Mouse (Mus musculus) neural tube, embryonic 11.5 days (tissue): ENCODE measurements around the gene Zfyve9. TPM values are rescaled to one million over a fixed set of nuclear protein-coding genes. Genes with fewer than 3 reads are reported as not detected.

Experiments
- ATAC-seq: fragments of 200-750 bp; cut with Nextera tagmentation; 2 replicates; pipeline ENCODE4 v1.8.0; 2017; ENCODE audit warnings: moderate number of reproducible peaks, mild to moderate bottlenecking, moderate TSS enrichment, moderate library complexity; ENCODE audit not compliant: insufficient read depth, low FRiP score, low TSS enrichment
- DNase-seq: peaks from one replicate; pipeline ENCODE4 v3.0.0-alpha.2; 2015; ENCODE audit warnings: low spot score
- H3K27ac ChIP-seq: fragments of 300-500 bp; sonication (generic); 2 replicates; pipeline ENCODE4 v1.5.1; 2014; ENCODE audit warnings: low read depth, mild to moderate bottlenecking, low read length
- H3K27me3 ChIP-seq: fragments of 300-500 bp; sonication (generic); 2 replicates; pipeline ENCODE4 v1.6.1; 2014; ENCODE audit warnings: mild to moderate bottlenecking, low read length, mixed read lengths; ENCODE audit not compliant: control insufficient read depth, insufficient read depth
- H3K36me3 ChIP-seq: fragments of 300-500 bp; sonication (generic); 2 replicates; pipeline ENCODE4 v1.6.1; 2014; ENCODE audit warnings: mild to moderate bottlenecking, low read length, moderate library complexity, mixed read lengths; ENCODE audit not compliant: control insufficient read depth, insufficient read depth
- H3K4me1 ChIP-seq: fragments of 300-500 bp; sonication (generic); 2 replicates; pipeline ENCODE4 v1.6.1; 2014; ENCODE audit warnings: low read length, mixed read lengths; ENCODE audit not compliant: control insufficient read depth, insufficient read depth
- H3K4me2 ChIP-seq: fragments of 300-500 bp; sonication (generic); 2 replicates; pipeline ENCODE4 v1.6.1; 2014; ENCODE audit warnings: low read depth, mild to moderate bottlenecking, moderate library complexity
- H3K4me3 ChIP-seq: fragments of 300-500 bp; sonication (generic); 2 replicates; pipeline ENCODE4 v1.5.1; 2014; ENCODE audit warnings: low read depth, low read length
- H3K9ac ChIP-seq: fragments of 300-500 bp; sonication (generic); 2 replicates; pipeline ENCODE4 v1.6.1; 2014; ENCODE audit warnings: mild to moderate bottlenecking, low read length
- H3K9me3 ChIP-seq: fragments of 300-500 bp; sonication (generic); 2 replicates; pipeline ENCODE4 v1.6.1; 2016; ENCODE audit warnings: low read length; ENCODE audit not compliant: control insufficient read depth
- WGBS: fragments of 180-500 bp; shearing (Covaris S2); extraction: QIAGEN DNeasy Blood & Tissue Kit; methylation state at CpG from one replicate; pipeline ENCODE4 v1.1.7; 2014; 5-methylcytosine and 5-hydroxymethylcytosine counted together
- polyA plus RNA-seq: library from polyadenylated mRNA; unstranded; fragments of >200 nt; fragmentation: Nextera tagmentation; extraction: Ambion mirVana; gene quantifications from 2 replicates; pipeline ENCODE4 v1.2.1, GENCODE M21; 2014

Gene Zfyve9
- polyA plus RNA-seq, 1 experiment from 2014 or later, result 3.6 TPM

DNA sequence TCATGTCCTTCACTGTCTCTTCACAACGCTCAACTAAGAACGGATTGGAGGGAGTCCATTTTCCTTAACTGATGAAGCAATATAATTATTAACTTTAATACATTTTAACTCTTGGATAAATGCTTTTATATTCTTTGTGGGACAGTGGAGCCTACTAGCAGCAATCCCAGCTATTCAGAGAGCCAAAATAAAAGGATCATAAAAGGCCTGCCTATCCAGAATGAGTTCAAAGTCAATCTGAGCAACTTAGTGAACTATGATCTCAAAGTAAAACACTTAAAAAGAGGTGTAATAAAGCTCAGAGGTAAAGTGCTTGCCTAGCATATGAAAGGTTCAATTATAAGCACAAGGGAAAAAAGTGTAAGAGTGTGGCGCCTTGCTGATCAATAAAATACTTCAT, 21.0 kb downstream of the Zfyve9 start:
- no peak overlapping the region for H3K27ac ChIP-seq
- no peak for ATAC-seq
- DNase-seq, result no peak
- H3K27me3 ChIP-seq, result no peaks in the 10 kb centered on the region
- no peak overlapping the region for H3K4me3 ChIP-seq
- H3K9ac ChIP-seq, result no peak overlapping the region
- no peak overlapping the region for H3K4me2 ChIP-seq
- no peaks in the 10 kb centered on the region for H3K9me3 ChIP-seq
- H3K36me3 ChIP-seq, result no peaks in the 10 kb centered on the region
- no peaks in the 10 kb centered on the region for H3K4me1 ChIP-seq
- WGBS, result over 99% methylated on average over 3 of the region's 3 CpGs

DNA sequence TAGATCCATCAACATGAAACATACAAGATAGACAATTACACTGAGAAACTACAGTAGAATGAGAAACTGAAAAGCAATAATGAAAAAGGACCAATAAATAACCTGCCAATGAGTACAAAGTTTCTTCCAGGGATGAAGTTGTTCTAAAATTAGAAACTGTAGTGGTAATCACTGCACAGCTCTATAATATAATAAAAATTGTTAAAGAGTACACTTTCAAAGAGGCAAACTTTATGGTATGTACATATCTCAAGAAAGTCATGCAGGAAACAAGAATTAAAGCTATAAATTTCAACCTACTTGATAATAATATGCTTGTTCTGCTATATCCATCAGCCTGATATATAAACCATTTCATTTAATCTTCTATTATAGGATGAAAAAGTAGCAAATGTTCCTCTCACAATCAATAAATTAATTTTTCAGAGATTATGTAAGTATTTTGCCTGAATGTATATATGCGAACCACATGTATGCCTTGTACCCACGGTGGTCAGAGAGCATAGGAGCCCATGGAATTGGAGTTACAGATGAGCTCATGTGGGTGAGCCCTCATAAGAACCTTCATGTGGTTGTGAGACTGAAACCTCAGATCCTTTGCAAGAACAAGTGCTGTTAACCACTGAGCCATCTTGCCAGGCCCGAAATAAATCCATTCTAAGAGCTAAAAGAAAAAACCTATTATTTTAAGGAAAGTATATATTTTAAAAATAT, 34.3 kb downstream of the Zfyve9 start:
- no peak for ATAC-seq
- no peak for DNase-seq
- H3K4me3 ChIP-seq, result no peak overlapping the region

DNA sequence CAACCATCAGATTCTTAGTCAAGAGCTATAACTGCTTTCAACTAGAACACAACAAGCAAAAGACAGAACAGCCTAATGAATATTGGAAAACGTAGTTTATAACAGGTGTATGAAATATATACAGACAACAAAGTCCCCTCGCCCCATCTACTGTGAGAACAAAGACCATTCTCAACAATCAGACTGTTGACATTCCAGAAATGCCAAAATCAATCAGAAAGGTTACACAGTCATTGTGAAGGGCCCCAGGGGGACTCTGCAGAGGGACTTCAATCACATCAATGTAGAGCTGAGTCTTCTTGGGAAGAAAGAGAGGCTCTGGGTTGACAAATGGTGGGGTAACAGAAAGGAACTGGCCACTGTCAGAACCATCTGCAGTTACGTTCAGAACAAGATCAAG, 49.0 kb downstream of the Zfyve9 start:
- ATAC-seq (no peak), DNase-seq (no peak)
- WGBS, result 45% methylated on average over 3 of the region's 3 CpGs

More for the DNA sequence above, 34.3 kb downstream of the Zfyve9 start:
- Histone ChIP-seq H3K9ac (no peak overlapping the region), H3K36me3 (no peaks in the 10 kb centered on the region), H3K27me3 (no peaks in the 10 kb centered on the region), H3K4me2 (no peak overlapping the region), H3K4me1 (no peaks in the 10 kb centered on the region), H3K9me3 (no peaks in the 10 kb centered on the region), H3K27ac (no peak overlapping the region)
- WGBS, result 91% methylated on average over 3 of the region's 3 CpGs

DNA sequence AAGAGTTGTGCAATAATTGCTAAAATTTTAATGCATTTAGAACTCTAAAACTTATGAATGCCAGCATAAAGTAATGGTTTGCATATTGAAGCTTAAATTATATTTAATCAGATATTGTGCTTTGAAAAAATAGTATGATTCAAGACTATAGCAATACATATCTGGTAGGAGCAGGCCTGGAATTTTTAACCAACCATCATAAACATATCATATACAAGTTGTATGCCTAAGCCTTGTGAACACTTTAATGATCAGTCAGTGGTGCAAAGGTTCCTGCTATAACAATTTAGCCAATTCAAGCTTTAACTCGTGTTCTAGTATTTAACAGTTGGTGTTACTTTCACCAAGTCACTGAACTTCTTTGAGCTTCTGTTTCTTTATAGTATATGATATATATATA, 50.1 kb downstream of the Zfyve9 start:
- no peak overlapping the region for H3K4me2 ChIP-seq
- H3K4me3 ChIP-seq, result no peak overlapping the region
- no peaks in the 10 kb centered on the region for H3K27me3 ChIP-seq
- no peak for DNase-seq
- H3K36me3 ChIP-seq, result no peaks in the 10 kb centered on the region
- no peaks in the 10 kb centered on the region for H3K9me3 ChIP-seq
- H3K4me1 ChIP-seq, result no peaks in the 10 kb centered on the region
- ATAC-seq, result no peak
- 88% methylated on average over 1 of the region's 1 CpGs for WGBS
- H3K9ac ChIP-seq, result no peak overlapping the region
- no peak overlapping the region for H3K27ac ChIP-seq

More for the DNA sequence above, 49.0 kb downstream of the Zfyve9 start:
- H3K27ac ChIP-seq, result no peak overlapping the region
- no peak overlapping the region for H3K4me3 ChIP-seq
- no peaks in the 10 kb centered on the region for H3K9me3 ChIP-seq
- no peak overlapping the region for H3K4me2 ChIP-seq
- H3K9ac ChIP-seq, result no peak overlapping the region
- H3K36me3 ChIP-seq, result no peaks in the 10 kb centered on the region
- no peaks in the 10 kb centered on the region for H3K4me1 ChIP-seq
- H3K27me3 ChIP-seq, result no peaks in the 10 kb centered on the region

DNA sequence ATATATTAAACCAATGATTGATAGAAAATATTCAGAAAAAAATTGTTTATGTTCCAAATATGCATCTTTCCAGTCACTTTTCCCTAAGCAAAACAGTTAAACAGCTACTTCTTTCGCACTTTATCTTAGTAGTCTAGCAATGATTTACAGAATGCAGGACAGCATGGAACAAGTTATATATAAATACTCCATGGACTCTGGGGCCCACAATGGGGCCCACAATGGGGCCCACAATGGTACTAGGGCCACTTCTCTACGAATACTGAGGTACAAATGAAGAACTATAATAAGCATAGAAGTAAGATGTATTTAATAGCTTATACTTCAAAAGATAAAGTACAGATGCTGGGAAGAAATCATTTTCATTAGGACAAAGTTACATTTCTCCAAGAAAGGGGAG, 56.5 kb downstream of the Zfyve9 start:
- Histone ChIP-seq H3K27ac (no peak overlapping the region), H3K4me3 (no peak overlapping the region), H3K4me1 (no peaks in the 10 kb centered on the region), H3K27me3 (no peaks in the 10 kb centered on the region), H3K9ac (no peak overlapping the region), H3K4me2 (no peak overlapping the region), H3K9me3 (no peaks in the 10 kb centered on the region), H3K36me3 (no peaks in the 10 kb centered on the region)
- ATAC-seq, result no peak
- no peak for DNase-seq
- 94% methylated on average over 2 of the region's 2 CpGs for WGBS

DNA sequence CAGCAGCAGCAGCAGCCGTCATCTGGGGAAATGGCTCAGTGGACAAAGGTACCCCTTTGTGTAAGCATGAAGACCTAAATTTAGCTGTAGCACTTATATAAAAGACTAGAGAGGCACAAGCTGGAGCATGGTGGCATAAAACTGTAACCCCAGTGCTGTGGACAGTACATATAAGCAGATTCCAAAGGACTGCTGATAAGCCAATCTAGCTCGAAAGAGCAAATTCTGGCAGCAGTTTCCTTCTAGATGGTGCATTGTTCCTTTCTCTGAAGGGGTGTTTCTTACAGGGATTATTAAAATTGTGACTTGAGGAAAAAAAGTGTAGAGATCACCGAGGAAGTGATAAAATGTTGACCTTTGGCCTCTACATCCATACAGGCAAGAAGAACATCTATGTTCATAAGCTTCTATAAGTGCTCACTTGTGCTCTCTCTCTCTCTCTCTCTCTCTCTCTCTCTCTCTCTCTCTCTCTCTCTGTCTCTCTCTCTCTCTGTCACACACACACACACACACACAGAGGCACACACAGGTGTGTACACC, 59.3 kb downstream of the Zfyve9 start:
- Histone ChIP-seq H3K9ac (no peak overlapping the region), H3K27me3 (no peaks in the 10 kb centered on the region), H3K36me3 (no peaks in the 10 kb centered on the region), H3K27ac (no peak overlapping the region), H3K4me2 (no peak overlapping the region), H3K4me3 (no peak overlapping the region), H3K9me3 (no peaks in the 10 kb centered on the region), H3K4me1 (no peaks in the 10 kb centered on the region)
- 88% methylated on average over 3 of the region's 3 CpGs for WGBS
- DNase-seq, result no peak
- no peak for ATAC-seq

DNA sequence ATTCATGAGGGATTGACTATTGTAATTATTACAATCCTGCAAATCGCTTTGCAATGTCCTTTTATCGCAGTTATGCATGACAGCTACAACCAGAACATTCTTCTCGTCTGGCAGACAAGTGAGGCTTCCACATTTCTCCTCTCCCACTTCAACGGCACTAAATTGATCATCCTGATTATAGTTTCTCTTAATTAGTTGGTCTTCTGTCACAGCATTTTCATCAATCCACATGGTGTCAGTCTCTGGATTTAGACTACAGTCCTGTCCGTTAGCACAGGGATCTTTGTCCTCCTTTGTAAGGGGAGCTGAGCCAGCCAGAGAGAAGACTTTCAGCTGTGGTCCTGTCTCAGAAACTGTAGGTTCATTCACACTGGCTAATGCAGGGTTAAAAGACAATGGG, 61.2 kb downstream of the Zfyve9 start, which contains the start of gene 3110021N24Rik:
Gene 3110021N24Rik, plus strand, starts transcription at position 301 of the 400 bp plus-strand sequence.
- Histone ChIP-seq H3K9ac (no peak within 1 kb of the TSS), H3K4me2 (no peak within 1 kb of the TSS), H3K27me3 (no peaks in the 10 kb centered on the region), H3K36me3 (no peaks in the 10 kb centered on the region), H3K4me3 (no peak within 1 kb of the TSS), H3K9me3 (no peaks in the 10 kb centered on the region), H3K27ac (no peak within 1 kb of the TSS), H3K4me1 (no peaks in the 10 kb centered on the region)
- DNase-seq (no peak), ATAC-seq (no peak)
- WGBS, result 90% methylated on average over 5 of the region's 5 CpGs

- Histone ChIP-seq H3K27me3 (no peaks in the 10 kb centered on the region), H3K27ac (no peak overlapping the region), H3K4me2 (no peak overlapping the region), H3K9me3 (no peaks in the 10 kb centered on the region), H3K4me1 (no peaks in the 10 kb centered on the region), H3K4me3 (no peak overlapping the region), H3K36me3 (no peaks in the 10 kb centered on the region), H3K9ac (no peak overlapping the region)
- ATAC-seq (no peak), DNase-seq (no peak)
- 93% methylated on average over 5 of the region's 5 CpGs for whole genome bisulfite sequencing
Measured at GRCm38 (mm10) chr4:108708209-108708608, 72.4 kb downstream of the Zfyve9 start.

GRCm38 (mm10) chr4:108696934-108697333, 83.7 kb downstream of the Zfyve9 start:
- WGBS, result 48% methylated on average over 3 of the region's 3 CpGs
- H3K4me2 ChIP-seq, result no peak overlapping the region
- no peak for ATAC-seq
- H3K9me3 ChIP-seq, result no peaks in the 10 kb centered on the region
- no peak for DNase-seq
- no peaks in the 10 kb centered on the region for H3K27me3 ChIP-seq
- no peak overlapping the region for H3K9ac ChIP-seq
- H3K4me1 ChIP-seq, result no peaks in the 10 kb centered on the region
- H3K27ac ChIP-seq, result no peak overlapping the region
- no peaks in the 10 kb centered on the region for H3K36me3 ChIP-seq
- H3K4me3 ChIP-seq, result no peak overlapping the region
